Mouse (Mus musculus): Measurements from ENCODE around the gene Gm10974. TPM values are rescaled to one million over a fixed set of nuclear protein-coding genes. Genes with fewer than 3 reads are reported as not detected.

Gm10974 gene
- not detected in 2 replicates for polyA plus RNA-seq (2014; fragmentation: Nextera tagmentation; extraction: Ambion mirVana)

DNA sequence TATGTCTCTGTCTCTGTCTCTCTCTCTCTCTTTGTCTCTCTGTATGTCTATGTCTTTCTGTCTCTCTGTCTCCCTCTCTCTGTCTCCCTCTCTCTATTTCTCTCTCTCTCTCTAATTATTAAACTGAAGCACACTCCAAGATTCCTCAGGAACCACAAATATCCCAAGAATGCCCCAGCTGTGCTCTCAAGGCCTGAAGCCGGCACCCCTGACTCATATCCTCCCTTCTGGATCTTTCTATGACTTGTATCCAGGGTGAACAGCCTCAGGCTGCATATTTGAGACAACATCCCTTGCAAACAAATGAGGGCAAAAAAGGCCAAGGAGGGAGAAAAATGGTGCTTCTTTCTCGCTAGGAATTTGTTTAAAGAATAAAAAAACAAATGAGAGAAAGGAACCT lies at the start of gene Gm10974:
TSS of gene Gm10974 (plus strand) at position 2 of the 400 bp plus-strand sequence.
- Histone ChIP-seq H3K4me3 (ENCODE audit: low read depth, low read length) (no peak within 1 kb of the TSS), H3K9ac (ENCODE audit: low read depth, low read length) (no peak within 1 kb of the TSS), H3K27ac (ENCODE audit: low read depth, low read length) (no peak within 1 kb of the TSS), H3K9me3 (ENCODE audit: control insufficient read depth, low read length) (no peaks in the 10 kb centered on the region), H3K36me3 (ENCODE audit: control insufficient read depth, insufficient read depth, low read length) (no peaks in the 10 kb centered on the region), H3K4me1 (replicated peaks; ENCODE audit: control insufficient read depth, insufficient read depth, low read length) (no peaks in the 10 kb centered on the region), H3K4me2 (replicated peaks; ENCODE audit: low read depth, low read length) (no peak within 1 kb of the TSS), H3K27me3 (ENCODE audit: control insufficient read depth, insufficient read depth, low read length) (no peaks in the 10 kb centered on the region)
- DNase-seq (ENCODE audit: low spot score), result no peak
- 68% methylated on average over 2 of the region's 2 CpGs for WGBS
- ATAC-seq (ENCODE audit: low FRiP score), result no peak

DNA sequence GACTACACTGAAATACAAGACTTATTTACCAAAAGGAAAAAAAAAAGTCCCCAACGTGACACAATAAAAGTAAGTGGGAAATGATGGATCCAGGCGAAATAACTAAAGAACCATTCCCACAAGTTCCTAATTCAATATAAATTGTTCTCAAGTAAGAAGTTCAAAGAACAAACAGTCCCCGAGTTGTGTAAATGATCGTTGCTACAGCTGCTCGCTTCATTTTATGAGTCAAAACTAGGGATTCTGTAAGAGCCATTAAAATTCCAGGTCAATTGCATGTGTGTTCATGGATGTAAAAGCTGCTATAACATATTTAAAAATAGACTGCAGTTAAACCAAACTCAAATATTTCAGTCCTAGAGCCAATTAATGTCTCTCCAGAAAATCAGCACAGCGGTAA lies 47.6 kb upstream of the Gm10974 start:
- WGBS, result 93% methylated on average over 6 of the region's 6 CpGs
- no peaks in the 10 kb centered on the region for H3K4me1 ChIP-seq (replicated peaks; ENCODE audit: control insufficient read depth, insufficient read depth, low read length)
- no peak overlapping the region for H3K4me3 ChIP-seq (ENCODE audit: low read depth, low read length)
- ATAC-seq (ENCODE audit: low FRiP score), result no peak
- no peaks in the 10 kb centered on the region for H3K36me3 ChIP-seq (ENCODE audit: control insufficient read depth, insufficient read depth, low read length)
- H3K27ac ChIP-seq (ENCODE audit: low read depth, low read length), result no peak overlapping the region
- no peak overlapping the region for H3K9ac ChIP-seq (ENCODE audit: low read depth, low read length)
- no peak for DNase-seq (ENCODE audit: low spot score)
- no peak overlapping the region for H3K4me2 ChIP-seq (replicated peaks; ENCODE audit: low read depth, low read length)
- no peaks in the 10 kb centered on the region for H3K27me3 ChIP-seq (ENCODE audit: control insufficient read depth, insufficient read depth, low read length)
- no peaks in the 10 kb centered on the region for H3K9me3 ChIP-seq (ENCODE audit: control insufficient read depth, low read length)

- WGBS, result 64% methylated on average over 5 of the region's 5 CpGs
- no peaks in the 10 kb centered on the region for H3K36me3 ChIP-seq (ENCODE audit: control insufficient read depth, insufficient read depth, low read length)
- DNase-seq (ENCODE audit: low spot score), result peak; percentile 40
- no peak for ATAC-seq (ENCODE audit: low FRiP score)
- H3K9me3 ChIP-seq (ENCODE audit: control insufficient read depth, low read length), result no peaks in the 10 kb centered on the region
- H3K27me3 ChIP-seq (ENCODE audit: control insufficient read depth, insufficient read depth, low read length), result no peaks in the 10 kb centered on the region
- H3K4me1 ChIP-seq (replicated peaks; ENCODE audit: control insufficient read depth, insufficient read depth, low read length), result no peaks in the 10 kb centered on the region
- H3K4me3 ChIP-seq (ENCODE audit: low read depth, low read length), result no peak overlapping the region
- no peak overlapping the region for H3K9ac ChIP-seq (ENCODE audit: low read depth, low read length)
- no peak overlapping the region for H3K4me2 ChIP-seq (replicated peaks; ENCODE audit: low read depth, low read length)
- H3K27ac ChIP-seq (ENCODE audit: low read depth, low read length), result no peak overlapping the region
Measured at GRCm38 (mm10) chr7:66320996-66321395, 44.7 kb upstream of the Gm10974 start.

- Histone ChIP-seq H3K27me3 (ENCODE audit: control insufficient read depth, insufficient read depth, low read length) (no peaks in the 10 kb centered on the region), H3K4me1 (replicated peaks; ENCODE audit: control insufficient read depth, insufficient read depth, low read length) (no peaks in the 10 kb centered on the region), H3K9me3 (ENCODE audit: control insufficient read depth, low read length) (no peaks in the 10 kb centered on the region), H3K27ac (ENCODE audit: low read depth, low read length) (no peak overlapping the region), H3K9ac (ENCODE audit: low read depth, low read length) (no peak overlapping the region), H3K36me3 (ENCODE audit: control insufficient read depth, insufficient read depth, low read length) (no peaks in the 10 kb centered on the region), H3K4me2 (replicated peaks; ENCODE audit: low read depth, low read length) (no peak overlapping the region), H3K4me3 (ENCODE audit: low read depth, low read length) (no peak overlapping the region)
- DNase-seq (ENCODE audit: low spot score) (no peak), ATAC-seq (ENCODE audit: low FRiP score) (no peak)
- 82% methylated on average over 9 of the region's 9 CpGs for WGBS
Measured at GRCm38 (mm10) chr7:66323252-66324015, 42.3 kb upstream of the Gm10974 start.

DNA sequence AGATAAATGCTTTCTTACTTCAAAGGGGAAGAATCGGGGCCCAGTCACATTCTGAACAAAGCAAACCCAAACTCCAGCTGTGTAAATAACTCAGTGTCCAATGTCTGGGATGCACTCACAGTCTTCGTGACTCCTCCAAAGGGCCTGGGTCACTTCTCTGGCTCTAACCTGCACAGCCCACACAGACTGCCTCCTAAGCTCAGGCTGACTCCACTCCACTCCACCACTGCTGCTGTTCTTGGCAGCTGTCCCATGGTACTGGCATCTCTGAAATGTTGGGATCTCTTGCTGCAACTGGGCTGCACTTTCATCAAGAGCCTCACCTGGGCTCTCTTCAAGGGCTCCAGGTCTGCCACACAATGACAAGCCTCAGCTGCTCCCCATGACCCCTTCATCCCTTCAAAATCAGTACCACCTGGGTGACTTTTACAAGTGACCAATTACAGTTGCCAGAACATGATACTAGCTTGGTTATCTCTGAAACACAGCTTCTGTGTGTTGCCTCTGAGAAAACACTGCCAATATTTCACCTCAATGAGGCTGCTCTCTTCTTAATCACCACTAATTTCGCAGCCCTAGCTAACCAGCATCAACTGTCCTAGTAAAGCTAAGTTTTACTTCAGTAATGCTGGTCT lies 40.2 kb upstream of the Gm10974 start:
- DNase-seq (ENCODE audit: low spot score) (no peak), ATAC-seq (ENCODE audit: low FRiP score) (no peak)
- Histone ChIP-seq H3K9me3 (ENCODE audit: control insufficient read depth, low read length) (no peaks in the 10 kb centered on the region), H3K36me3 (ENCODE audit: control insufficient read depth, insufficient read depth, low read length) (no peaks in the 10 kb centered on the region), H3K9ac (ENCODE audit: low read depth, low read length) (no peak overlapping the region), H3K27me3 (ENCODE audit: control insufficient read depth, insufficient read depth, low read length) (no peaks in the 10 kb centered on the region), H3K4me1 (replicated peaks; ENCODE audit: control insufficient read depth, insufficient read depth, low read length) (no peaks in the 10 kb centered on the region), H3K27ac (ENCODE audit: low read depth, low read length) (no peak overlapping the region), H3K4me3 (ENCODE audit: low read depth, low read length) (no peak overlapping the region), H3K4me2 (replicated peaks; ENCODE audit: low read depth, low read length) (no peak overlapping the region)
- 65% methylated on average over 3 of the region's 3 CpGs for WGBS

GRCm38 (mm10) chr7:66327516-66327915 lies 38.2 kb upstream of the Gm10974 start:
- no peak overlapping the region for H3K27ac ChIP-seq (ENCODE audit: low read depth, low read length)
- no peak for DNase-seq (ENCODE audit: low spot score)
- 85% methylated on average over 2 of the region's 2 CpGs for WGBS
- no peak overlapping the region for H3K4me2 ChIP-seq (replicated peaks; ENCODE audit: low read depth, low read length)
- H3K36me3 ChIP-seq (ENCODE audit: control insufficient read depth, insufficient read depth, low read length), result no peaks in the 10 kb centered on the region
- H3K4me1 ChIP-seq (replicated peaks; ENCODE audit: control insufficient read depth, insufficient read depth, low read length), result no peaks in the 10 kb centered on the region
- H3K9ac ChIP-seq (ENCODE audit: low read depth, low read length), result no peak overlapping the region
- no peak overlapping the region for H3K4me3 ChIP-seq (ENCODE audit: low read depth, low read length)
- H3K27me3 ChIP-seq (ENCODE audit: control insufficient read depth, insufficient read depth, low read length), result no peaks in the 10 kb centered on the region
- ATAC-seq (ENCODE audit: low FRiP score), result no peak
- H3K9me3 ChIP-seq (ENCODE audit: control insufficient read depth, low read length), result no peaks in the 10 kb centered on the region

DNA sequence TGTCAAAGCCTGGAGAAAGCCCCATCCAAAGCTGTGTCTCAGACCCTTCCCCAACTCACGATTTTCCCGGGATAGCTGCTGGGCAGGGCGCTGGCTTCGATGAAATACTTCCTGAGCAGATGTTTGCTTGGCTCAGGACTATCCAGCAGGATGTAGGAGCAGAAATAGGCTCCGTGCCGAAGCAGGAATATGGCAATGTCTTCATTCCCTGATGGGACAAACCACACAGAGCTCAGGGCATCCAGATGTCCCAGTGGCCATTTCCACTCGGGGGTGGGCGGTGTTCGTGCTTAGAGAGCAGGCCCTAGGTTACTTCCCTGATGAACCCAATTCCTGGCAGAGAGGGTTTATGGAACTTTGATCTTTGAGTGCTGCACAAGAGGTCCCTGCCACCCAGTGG lies 35.1 kb upstream of the Gm10974 start:
- Histone ChIP-seq H3K4me2 (replicated peaks; ENCODE audit: low read depth, low read length) (no peak overlapping the region), H3K4me1 (replicated peaks; ENCODE audit: control insufficient read depth, insufficient read depth, low read length) (no peaks in the 10 kb centered on the region), H3K36me3 (ENCODE audit: control insufficient read depth, insufficient read depth, low read length) (no peaks in the 10 kb centered on the region), H3K9me3 (ENCODE audit: control insufficient read depth, low read length) (no peaks in the 10 kb centered on the region), H3K9ac (ENCODE audit: low read depth, low read length) (no peak overlapping the region), H3K27ac (ENCODE audit: low read depth, low read length) (no peak overlapping the region), H3K4me3 (ENCODE audit: low read depth, low read length) (no peak overlapping the region), H3K27me3 (ENCODE audit: control insufficient read depth, insufficient read depth, low read length) (no peaks in the 10 kb centered on the region)
- DNase-seq (ENCODE audit: low spot score) (no peak), ATAC-seq (ENCODE audit: low FRiP score) (no peak)
- WGBS, result 88% methylated on average over 9 of the region's 9 CpGs

- whole genome bisulfite sequencing, result 91% methylated on average over 8 of the region's 8 CpGs
- Histone ChIP-seq H3K27ac (ENCODE audit: low read depth, low read length) (no peak overlapping the region), H3K9me3 (ENCODE audit: control insufficient read depth, low read length) (no peaks in the 10 kb centered on the region), H3K27me3 (ENCODE audit: control insufficient read depth, insufficient read depth, low read length) (no peaks in the 10 kb centered on the region), H3K4me2 (replicated peaks; ENCODE audit: low read depth, low read length) (no peak overlapping the region), H3K4me1 (replicated peaks; ENCODE audit: control insufficient read depth, insufficient read depth, low read length) (no peaks in the 10 kb centered on the region), H3K36me3 (ENCODE audit: control insufficient read depth, insufficient read depth, low read length) (no peaks in the 10 kb centered on the region), H3K4me3 (ENCODE audit: low read depth, low read length) (no peak overlapping the region), H3K9ac (ENCODE audit: low read depth, low read length) (no peak overlapping the region)
- DNase-seq (ENCODE audit: low spot score) (no peak), ATAC-seq (ENCODE audit: low FRiP score) (no peak)
Measured at GRCm38 (mm10) chr7:66332340-66332739, 33.4 kb upstream of the Gm10974 start.

All from hindbrain, embryonic 11.5 days (tissue).